Mouse (Mus musculus) CD4-positive, CD25-positive, alpha-beta regulatory T cell, adult 2 months (primary cell): ENCODE measurements around the gene Zfp637.
"Not testable (repeated sequence)": the region's sequence is repeated elsewhere in the genome, so short reads cannot be mapped to it uniquely, and the experiment has no call there.

Source experiments
- DNase-seq: peaks from one replicate; pipeline ENCODE4 v3.0.0-alpha.2; 2012; ENCODE audit warnings: low read depth, low spot score

The Zfp637 gene

GRCm38 (mm10) chr6:117862899-117863620, 22.1 kb downstream of the Zfp637 start:
- peak; percentile 82 for DNase-seq

GRCm38 (mm10) chr6:117863751-117864150, 22.8 kb downstream of the Zfp637 start:
- no peak for DNase-seq

- DNase-seq = no peak
Observed at GRCm38 (mm10) chr6:117868187-117868586, 27.2 kb downstream of the Zfp637 start.

- DNase-seq = no peak
Observed at GRCm38 (mm10) chr6:117871034-117871433, 30.1 kb downstream of the Zfp637 start.

GRCm38 (mm10) chr6:117873450-117873849, 32.5 kb downstream of the Zfp637 start:
- not testable (repeated sequence) for DNase-seq

- DNase-seq = peak; percentile 36
Observed at GRCm38 (mm10) chr6:117874621-117875281, 33.8 kb downstream of the Zfp637 start.

GRCm38 (mm10) chr6:117878700-117879407, 37.9 kb downstream of the Zfp637 start:
- peak; percentile 94 for DNase-seq

GRCm38 (mm10) chr6:117879408-117880115, 38.6 kb downstream of the Zfp637 start:
- DNase-seq = peak; percentile 100

GRCm38 (mm10) chr6:117880394-117880838, 39.4 kb downstream of the Zfp637 start:
- peak; percentile 42 for DNase-seq

GRCm38 (mm10) chr6:117881229-117881628, 40.2 kb downstream of the Zfp637 start:
- DNase-seq = peak; percentile 50

- peak; percentile 65 for DNase-seq
Observed at GRCm38 (mm10) chr6:117881997-117882396, 41.0 kb downstream of the Zfp637 start.

GRCm38 (mm10) chr6:117885943-117886342, 45.0 kb downstream of the Zfp637 start:
- no peak for DNase-seq

- no peak for DNase-seq
Observed at GRCm38 (mm10) chr6:117888032-117888431, 47.1 kb downstream of the Zfp637 start.

GRCm38 (mm10) chr6:117888642-117889096, 47.7 kb downstream of the Zfp637 start:
- DNase-seq = no peak

- DNase-seq = peak; percentile 88
Observed at GRCm38 (mm10) chr6:117890257-117890656, 49.3 kb downstream of the Zfp637 start.

- DNase-seq = peak; percentile 70
Observed at GRCm38 (mm10) chr6:117891369-117892160, 50.6 kb downstream of the Zfp637 start.

- no peak for DNase-seq
Observed at GRCm38 (mm10) chr6:117892386-117892785, 51.4 kb downstream of the Zfp637 start.

- no peak for DNase-seq
Observed at GRCm38 (mm10) chr6:117893435-117893834, 52.5 kb downstream of the Zfp637 start.
